Mouse (Mus musculus) limb, embryonic 15.5 days (tissue): ENCODE results near the gene Fancg. TPM values are rescaled to one million over a fixed set of nuclear protein-coding genes. Genes with fewer than 3 reads are reported as not detected.

Experiments
- ATAC-seq: fragments of 200-750 bp; cut with Nextera tagmentation; 2 replicates; pipeline ENCODE4 v1.8.0; 2017; ENCODE audit warnings: low read depth, moderate TSS enrichment; ENCODE audit not compliant: insufficient number of reproducible peaks, low FRiP score, low TSS enrichment
- H3K27ac ChIP-seq: fragments of 300-500 bp; sonication (generic); 2 replicates; pipeline ENCODE4 v1.5.1; 2015; ENCODE audit warnings: moderate library complexity, mild to moderate bottlenecking, inconsistent platforms
- H3K27me3 ChIP-seq: fragments of 300-500 bp; sonication (generic); 2 replicates; pipeline ENCODE4 v1.6.1; 2015; ENCODE audit warnings: inconsistent platforms
- H3K36me3 ChIP-seq: fragments of 300-500 bp; sonication (generic); 2 replicates; pipeline ENCODE4 v1.6.1; 2015; ENCODE audit warnings: inconsistent platforms
- H3K4me1 ChIP-seq: fragments of 300-500 bp; sonication (generic); 2 replicates; pipeline ENCODE4 v1.6.1; 2015; ENCODE audit warnings: inconsistent platforms
- H3K4me2 ChIP-seq: fragments of 300-500 bp; sonication (generic); 2 replicates; pipeline ENCODE4 v1.6.1; 2015; ENCODE audit warnings: mild to moderate bottlenecking, inconsistent platforms
- H3K4me3 ChIP-seq: fragments of 300-500 bp; sonication (generic); 2 replicates; pipeline ENCODE4 v1.5.1; 2015; ENCODE audit warnings: mild to moderate bottlenecking, inconsistent platforms
- H3K9ac ChIP-seq: fragments of 300-500 bp; sonication (generic); 2 replicates; pipeline ENCODE4 v1.6.1; 2015; ENCODE audit warnings: inconsistent platforms
- H3K9me3 ChIP-seq: fragments of 300-500 bp; sonication (generic); 2 replicates; pipeline ENCODE4 v1.6.1; 2016; ENCODE audit warnings: inconsistent platforms
- WGBS: fragments of 180-500 bp; shearing (Covaris S2); methylation state at CpG from one replicate; pipeline ENCODE4 v1.1.7; 2015; 5-methylcytosine and 5-hydroxymethylcytosine counted together
- polyA plus RNA-seq: library from polyadenylated mRNA; unstranded; fragments of >200 nt; fragmentation: Nextera tagmentation; extraction: Ambion mirVana; gene quantifications from 2 replicates; pipeline ENCODE4 v1.2.1, GENCODE M21; 2015

The Fancg gene
- polyA plus RNA-seq, 1 experiment from 2014 or later = 26.1 TPM

GRCm38 (mm10) chr4:42954297-42954696 lies 56.0 kb downstream of the Fancg start:
- no peak for ATAC-seq
- peaks cover 31% of the 10 kb centered on the region for H3K4me1 ChIP-seq
- whole genome bisulfite sequencing = 6% methylated on average over 10 of the region's 10 CpGs
- no peaks in the 10 kb centered on the region for H3K27me3 ChIP-seq
- no peak overlapping the region for H3K27ac ChIP-seq
- no peak overlapping the region for H3K4me3 ChIP-seq
- H3K36me3 ChIP-seq = peaks cover 21% of the 10 kb centered on the region
- no peaks in the 10 kb centered on the region for H3K9me3 ChIP-seq
- no peak overlapping the region for H3K4me2 ChIP-seq
- H3K9ac ChIP-seq = no peak overlapping the region

GRCm38 (mm10) chr4:42953435-42954094 lies 56.7 kb downstream of the Fancg start:
- Histone ChIP-seq H3K9ac (no peak overlapping the region), H3K4me1 (peaks cover 35% of the 10 kb centered on the region), H3K4me3 (no peak overlapping the region), H3K36me3 (peaks cover 21% of the 10 kb centered on the region), H3K27ac (peak overlapping the region; percentile 40), H3K4me2 (no peak overlapping the region), H3K9me3 (no peaks in the 10 kb centered on the region), H3K27me3 (no peaks in the 10 kb centered on the region)
- no peak for ATAC-seq
- WGBS = 21% methylated on average over 10 of the region's 10 CpGs

DNA sequence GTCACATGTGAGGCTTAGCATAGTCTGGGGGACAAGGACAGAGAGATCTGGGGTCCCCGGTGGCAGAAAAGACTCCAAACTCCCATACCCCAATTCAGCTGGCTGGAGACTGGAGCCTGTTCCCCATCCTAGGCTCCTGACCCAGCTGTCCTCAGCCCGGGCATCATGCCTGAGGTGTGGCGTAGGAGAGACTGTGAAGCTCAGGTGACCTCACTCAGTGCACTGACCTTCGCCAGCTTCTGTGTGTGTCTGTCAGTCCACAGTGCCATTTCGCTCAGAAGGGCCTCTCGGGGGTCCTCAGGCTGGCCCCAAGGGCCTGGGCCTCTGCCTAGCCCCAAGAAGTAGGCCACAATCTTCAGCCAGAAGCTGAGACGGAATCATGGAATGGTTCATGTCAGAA lies 57.7 kb downstream of the Fancg start:
- no peak for ATAC-seq
- peaks cover 8% of the 10 kb centered on the region for H3K27me3 ChIP-seq
- H3K4me2 ChIP-seq = no peak overlapping the region
- WGBS = 82% methylated on average over 7 of the region's 7 CpGs
- H3K9me3 ChIP-seq = no peaks in the 10 kb centered on the region
- no peak overlapping the region for H3K27ac ChIP-seq
- H3K4me1 ChIP-seq = peaks cover 35% of the 10 kb centered on the region
- H3K36me3 ChIP-seq = peaks cover 17% of the 10 kb centered on the region
- H3K9ac ChIP-seq = no peak overlapping the region
- H3K4me3 ChIP-seq = no peak overlapping the region

Other genes with a start within 250 kb of the Fancg start
- gene Ccl21a, start 236.5 kb downstream of the Fancg start, polyA plus RNA-seq = 84.1 and 95.7 TPM in 2 replicates
- gene Fam205a1, start 156.6 kb downstream of the Fancg start, polyA plus RNA-seq = not detected in 2 replicates
- gene Gm12394, start 153.7 kb downstream of the Fancg start, polyA plus RNA-seq = not detected in 2 replicates
- gene Fam205c, start 136.3 kb downstream of the Fancg start, polyA plus RNA-seq = 0.38 TPM in 1 of 2 replicates, not detected in the other
- 2.0 and 2.2 TPM in 2 replicates for gene Phf24, start 93.8 kb downstream of the Fancg start, polyA plus RNA-seq
- gene Dnajb5, start 60.7 kb downstream of the Fancg start, polyA plus RNA-seq = 11.2 and 13.5 TPM in 2 replicates
- 0.42 and 0.55 TPM in 2 replicates for gene 1700022I11Rik, start 40.9 kb downstream of the Fancg start, polyA plus RNA-seq
- 505 and 519 TPM in 2 replicates for gene Vcp, start 10.0 kb downstream of the Fancg start, polyA plus RNA-seq
- 22.7 and 23.1 TPM in 2 replicates for gene Pigo, start 15.3 kb upstream of the Fancg start, polyA plus RNA-seq
- gene Stoml2, start 21.2 kb upstream of the Fancg start, polyA plus RNA-seq = 286 and 303 TPM in 2 replicates
- 14.4 and 14.9 TPM in 2 replicates for gene Fam214b, start 35.7 kb upstream of the Fancg start, polyA plus RNA-seq
- 2.7 and 2.9 TPM in 2 replicates for gene Unc13b, start 48.4 kb upstream of the Fancg start, polyA plus RNA-seq